Comparison of ENCODE assay signal across 21 mouse cellular contexts in genomic region chr10:82892442-82893055, GRCm38 (mm10). TPM values are rescaled to one million over a fixed set of nuclear protein-coding genes. Genes with fewer than 3 reads are reported as not detected.
DNase-seq lines count a peak whose midpoint lies in the region; ATAC-seq and TF ChIP-seq lines count a peak whose summit lies in the region.
"Had no signal": no experiment of that assay in that cellular context is flagged by ENCODE, and none has a peak within 500 bp of the region (broad histone marks: within the 10 kb centered on the region; RNA-seq: fewer than 3 reads in every experiment).

No protein-coding gene starts in this region.

- H3K9me3 ChIP-seq in embryonic facial prominence, embryonic 13.5 days, result no peaks in the 10 kb centered on the region
- no peaks in the 10 kb centered on the region for H3K9me3 ChIP-seq in embryonic facial prominence, embryonic 10.5 days
- no peaks in the 10 kb centered on the region for H3K9me3 ChIP-seq in neural tube, embryonic 14.5 days (ENCODE audit: control insufficient read depth, low read length)
- H3K9me3 ChIP-seq in neural tube, embryonic 15.5 days (replicated peaks), result no peaks in the 10 kb centered on the region
- H3K9me3 ChIP-seq in E14TG2a.4 (ENCODE audit: low read length), result no peaks in the 10 kb centered on the region
- H3K9me3 ChIP-seq: embryonic facial prominence, embryonic 15.5 days; heart, embryonic 15.5 days; intestine, embryonic 15.5 days; limb, embryonic 13.5 days; liver, embryonic 13.5 days; midbrain, embryonic 10.5 days; neural tube, embryonic 12.5 days had no signal

- peaks cover 88% of the 10 kb centered on the region for H3K36me3 ChIP-seq in embryonic facial prominence, embryonic 13.5 days
- peaks cover 98% of the 10 kb centered on the region for H3K36me3 ChIP-seq in embryonic facial prominence, embryonic 10.5 days (replicated peaks)
- peaks cover 46% of the 10 kb centered on the region for H3K36me3 ChIP-seq in neural tube, embryonic 14.5 days (ENCODE audit: control insufficient read depth, insufficient read depth, low read length)
- peaks cover 55% of the 10 kb centered on the region for H3K36me3 ChIP-seq in neural tube, embryonic 15.5 days
- peaks cover 98% of the 10 kb centered on the region for H3K36me3 ChIP-seq in E14TG2a.4 (ENCODE audit: insufficient read depth, low read length)

- H3K27me3 ChIP-seq in embryonic facial prominence, embryonic 13.5 days, result no peaks in the 10 kb centered on the region
- H3K27me3 ChIP-seq in embryonic facial prominence, embryonic 10.5 days (replicated peaks; ENCODE audit: low read depth, poor library complexity, severe bottlenecking), result no peaks in the 10 kb centered on the region
- H3K27me3 ChIP-seq in neural tube, embryonic 14.5 days (ENCODE audit: control insufficient read depth, insufficient read depth, low read length), result no peaks in the 10 kb centered on the region
- H3K27me3 ChIP-seq in neural tube, embryonic 15.5 days (replicated peaks), result no peaks in the 10 kb centered on the region
- no peaks in the 10 kb centered on the region for H3K27me3 ChIP-seq in E14TG2a.4 (ENCODE audit: insufficient read depth, low read length)
- H3K27me3 ChIP-seq: embryonic facial prominence, embryonic 15.5 days; heart, embryonic 15.5 days; intestine, embryonic 15.5 days; limb, embryonic 13.5 days; liver, embryonic 13.5 days; neural tube, embryonic 12.5 days had no signal

- 86% methylated on average over 9 of the region's 9 CpGs for WGBS in embryonic facial prominence, embryonic 13.5 days
- WGBS in embryonic facial prominence, embryonic 10.5 days, result 91% methylated on average over 9 of the region's 9 CpGs
- 89% methylated on average over 9 of the region's 9 CpGs for WGBS in neural tube, embryonic 14.5 days
- 92% methylated on average over 9 of the region's 9 CpGs for WGBS in neural tube, embryonic 15.5 days

- H3K4me1 ChIP-seq in embryonic facial prominence, embryonic 13.5 days, result peaks cover 33% of the 10 kb centered on the region
- H3K4me1 ChIP-seq in embryonic facial prominence, embryonic 10.5 days, result peaks cover 14% of the 10 kb centered on the region; the same call in 1 of the 2 replicates
- H3K4me1 ChIP-seq in neural tube, embryonic 14.5 days (ENCODE audit: control insufficient read depth, insufficient read depth, low read length), result no peaks in the 10 kb centered on the region
- H3K4me1 ChIP-seq in neural tube, embryonic 15.5 days, result 0 out of 2 replicates have a peak, but pooled peaks cover 2% of the 10 kb centered on the region
- H3K4me1 ChIP-seq in E14TG2a.4 (replicated peaks; ENCODE audit: low read depth, low read length), result peaks cover 54% of the 10 kb centered on the region
- H3K4me1 ChIP-seq: limb, embryonic 13.5 days; neural tube, embryonic 12.5 days had no signal

- TF ChIP-seq CTCF in E14TG2a.4 (conservative IDR thresholded peaks at IDR 0.05; ENCODE audit: low read length), result no peak

- H3K27ac ChIP-seq in embryonic facial prominence, embryonic 13.5 days, result 0 out of 2 replicates have a peak overlapping the region, but pooled peaks have one; percentile 1
- no peak overlapping the region for H3K27ac ChIP-seq in embryonic facial prominence, embryonic 10.5 days (replicated peaks)
- no peak overlapping the region for H3K27ac ChIP-seq in neural tube, embryonic 14.5 days (ENCODE audit: low read depth, low read length)
- no peak overlapping the region for H3K27ac ChIP-seq in neural tube, embryonic 15.5 days (replicated peaks)
- H3K27ac ChIP-seq: embryonic facial prominence, embryonic 15.5 days; heart, embryonic 15.5 days; intestine, embryonic 15.5 days; limb, embryonic 13.5 days; liver, embryonic 13.5 days; midbrain, embryonic 10.5 days; neural tube, embryonic 12.5 days had no signal

- H3K4me2 ChIP-seq in embryonic facial prominence, embryonic 13.5 days, result no peak overlapping the region
- no peak overlapping the region for H3K4me2 ChIP-seq in neural tube, embryonic 14.5 days (ENCODE audit: low read depth, low read length)
- no peak overlapping the region for H3K4me2 ChIP-seq in neural tube, embryonic 15.5 days
- H3K4me2 ChIP-seq: embryonic facial prominence, embryonic 15.5 days; heart, embryonic 15.5 days; intestine, embryonic 15.5 days; limb, embryonic 13.5 days; liver, embryonic 13.5 days; lung, embryonic 14.5 days; neural tube, embryonic 12.5 days had no signal

- ATAC-seq in embryonic facial prominence, embryonic 13.5 days (ENCODE audit: insufficient number of reproducible peaks, insufficient read depth, low FRiP score, low TSS enrichment, low read depth), result no peak
- ATAC-seq in neural tube, embryonic 14.5 days (ENCODE audit: low read depth), result no peak
- ATAC-seq in neural tube, embryonic 15.5 days (ENCODE audit: low FRiP score), result no peak
- ATAC-seq: intestine, embryonic 15.5 days had no signal

- DNase-seq in embryonic facial prominence, embryonic 10.5 days (ENCODE audit: low spot score), result no peak
- peak; percentile 62 for DNase-seq in naive thymus-derived CD4-positive, alpha-beta T cell, adult 2 months (ENCODE audit: low read depth)
- DNase-seq in retina, postnatal 1 day, result no peak
- DNase-seq in heart, adult 18-20 months, result no peak
- DNase-seq: adrenal gland, adult 2 months; cerebellum, postnatal 10 days; gastrocnemius, postnatal 10 days; liver, embryonic 13.5 days; lung, embryonic 14.5 days; lung, postnatal 4 days; right cerebral cortex, postnatal 25 days had no signal

- H3K9ac ChIP-seq in embryonic facial prominence, embryonic 13.5 days, result 0 out of 2 replicates have a peak overlapping the region, but pooled peaks have one; percentile 6
- 0 out of 2 replicates have a peak overlapping the region, but pooled peaks have one; percentile 11 for H3K9ac ChIP-seq in neural tube, embryonic 14.5 days (replicated peaks; ENCODE audit: low read depth, low read length)
- H3K9ac ChIP-seq in neural tube, embryonic 15.5 days (replicated peaks), result no peak overlapping the region
- H3K9ac ChIP-seq: embryonic facial prominence, embryonic 15.5 days; heart, embryonic 15.5 days; intestine, embryonic 15.5 days; limb, embryonic 13.5 days; liver, embryonic 13.5 days; lung, embryonic 14.5 days; neural tube, embryonic 12.5 days had no signal

- H3K4me3 ChIP-seq in embryonic facial prominence, embryonic 13.5 days, result no peak overlapping the region
- no peak overlapping the region for H3K4me3 ChIP-seq in embryonic facial prominence, embryonic 10.5 days
- no peak overlapping the region for H3K4me3 ChIP-seq in neural tube, embryonic 14.5 days (ENCODE audit: low read depth, low read length)
- no peak overlapping the region for H3K4me3 ChIP-seq in neural tube, embryonic 15.5 days (replicated peaks)
- H3K4me3 ChIP-seq in E14TG2a.4 (replicated peaks; ENCODE audit: low read length), result 0 out of 2 replicates have a peak overlapping the region, but pooled peaks have one; percentile 11
- H3K4me3 ChIP-seq: embryonic facial prominence, embryonic 15.5 days; heart, embryonic 15.5 days; intestine, embryonic 15.5 days; limb, embryonic 13.5 days; liver, embryonic 13.5 days; midbrain, embryonic 10.5 days; neural tube, embryonic 12.5 days had no signal

RNA-seq across cellular contexts. Expression of gene Eid3, which starts 26.1 kb away (rescaled TPM):
- polyA plus RNA-seq in embryonic facial prominence, embryonic 13.5 days (2015; fragmentation: Nextera tagmentation; extraction: Ambion mirVana), result 0.33 and 0.67 TPM in 2 replicates
- polyA plus RNA-seq in embryonic facial prominence, embryonic 10.5 days (2016; fragmentation: Nextera tagmentation; extraction: Ambion mirVana), result 0.52 and 0.57 TPM in 2 replicates
- 0.81 and 0.88 TPM in 2 replicates for polyA plus RNA-seq in neural tube, embryonic 14.5 days (2014; fragmentation: Nextera tagmentation; extraction: Ambion mirVana)
- polyA plus RNA-seq in neural tube, embryonic 15.5 days (2015; fragmentation: Nextera tagmentation; extraction: Ambion mirVana), result 0.14 and 0.58 TPM in 2 replicates
- under 1 TPM; 0.20 to 0.28 TPM for total RNA-seq in heart, adult 18-20 months (2021)

RNA-seq across cellular contexts. Expression of gene Txnrd1, which starts 58.8 kb away (rescaled TPM):
- 99.4 and 99.8 TPM in 2 replicates for polyA plus RNA-seq in embryonic facial prominence, embryonic 13.5 days (2015; fragmentation: Nextera tagmentation; extraction: Ambion mirVana)
- polyA plus RNA-seq in embryonic facial prominence, embryonic 10.5 days (2016; fragmentation: Nextera tagmentation; extraction: Ambion mirVana), result 169 and 177 TPM in 2 replicates
- polyA plus RNA-seq in neural tube, embryonic 14.5 days (2014; fragmentation: Nextera tagmentation; extraction: Ambion mirVana), result 110 and 132 TPM in 2 replicates
- polyA plus RNA-seq in neural tube, embryonic 15.5 days (2015; fragmentation: Nextera tagmentation; extraction: Ambion mirVana), result 89.1 and 94.5 TPM in 2 replicates
- total RNA-seq in heart, adult 18-20 months (2021), result 10 to 100 TPM; 52.4 to 56.4 TPM
